Mouse (Mus musculus) A20 (cell line): Measurements from ENCODE around the gene Gne.
A peak's percentile ranks its signal among the peaks of the same experiment; 100 is the strongest.

Source experiments
- DNase-seq: peaks from one replicate; pipeline ENCODE4 v3.0.0-alpha.2; 2011; ENCODE audit warnings: low read depth, low spot score

Gne gene

DNA sequence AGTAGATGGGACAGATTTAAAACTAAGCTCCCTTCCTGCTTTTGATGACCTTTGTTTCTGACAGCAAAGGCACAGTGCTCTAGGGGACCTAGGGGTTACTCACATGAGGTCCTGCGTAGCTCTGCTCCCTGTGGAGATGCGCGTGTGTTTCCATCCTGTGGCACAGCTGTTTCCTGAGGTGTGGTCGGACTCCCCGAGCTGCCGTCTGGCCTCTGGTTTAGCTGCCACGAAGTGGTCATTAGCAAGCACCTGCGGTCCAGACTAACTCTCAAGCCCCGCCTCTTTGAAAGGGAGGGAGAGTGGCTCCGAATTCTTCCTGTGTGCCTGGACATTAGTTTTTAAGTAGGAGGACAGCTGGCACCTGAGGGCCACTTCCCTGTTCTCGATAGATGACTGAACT lies at the start of gene Gne:
Gene Gne, minus strand, starts transcription at position 233 of the 400 bp plus-strand sequence.
- DNase-seq, result peak; percentile 25

DNA sequence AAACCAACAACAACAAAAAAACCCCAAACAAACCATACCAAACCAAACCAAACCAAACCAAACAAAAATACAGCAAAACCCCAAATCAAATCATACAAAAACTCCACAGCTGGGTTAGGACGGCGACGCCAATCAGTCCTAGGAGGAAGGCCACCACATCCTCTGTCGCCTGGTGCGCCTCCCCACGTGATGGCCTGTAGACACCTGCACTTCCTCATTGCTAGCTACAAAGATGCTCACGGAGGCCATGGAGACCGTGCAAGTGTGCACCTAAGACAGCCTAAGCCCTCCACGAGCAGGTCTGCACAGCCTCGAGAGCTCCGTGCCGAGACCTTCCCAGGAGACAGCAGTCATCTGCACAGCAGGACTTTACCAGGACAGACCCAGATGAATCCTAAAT lies 42.8 kb upstream of the Gne start:
- no peak for DNase-seq

DNA sequence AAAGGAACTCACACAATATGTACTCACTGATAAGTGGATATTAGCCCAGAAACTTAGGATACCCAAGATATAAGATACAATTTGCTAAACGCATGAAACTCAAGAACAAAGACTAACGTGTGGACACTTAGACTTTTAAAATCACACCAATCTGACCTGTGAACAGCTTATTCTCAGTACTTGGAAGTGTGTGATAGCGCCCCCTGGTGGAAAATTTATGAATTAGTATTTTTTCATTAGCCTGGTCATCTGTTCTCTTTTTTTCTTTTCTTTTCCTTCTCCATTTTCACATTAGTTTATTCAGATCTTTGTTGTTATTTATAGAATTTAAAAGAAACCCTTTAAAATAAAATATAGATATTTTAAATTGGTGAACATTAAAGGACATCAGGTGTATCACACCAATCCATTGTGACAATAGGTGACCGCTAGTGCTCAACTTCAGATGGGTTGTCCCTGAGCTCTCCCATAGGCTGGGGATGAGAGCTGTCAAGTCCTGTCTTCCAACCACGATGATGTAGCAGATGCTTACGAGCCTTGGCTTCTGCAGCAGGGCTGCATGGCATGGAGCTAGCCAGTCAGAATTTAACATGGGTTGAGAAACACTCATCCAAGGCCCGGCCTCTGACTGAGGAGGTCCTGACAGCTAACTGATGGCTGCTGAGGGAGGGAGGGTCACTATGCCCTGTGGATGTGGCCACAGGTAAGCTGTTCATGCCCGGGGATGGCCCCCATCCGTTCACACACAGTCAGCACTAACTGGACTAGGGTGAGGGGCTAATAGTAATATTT lies 35.6 kb upstream of the Gne start:
- peak; percentile 72 for DNase-seq

DNA sequence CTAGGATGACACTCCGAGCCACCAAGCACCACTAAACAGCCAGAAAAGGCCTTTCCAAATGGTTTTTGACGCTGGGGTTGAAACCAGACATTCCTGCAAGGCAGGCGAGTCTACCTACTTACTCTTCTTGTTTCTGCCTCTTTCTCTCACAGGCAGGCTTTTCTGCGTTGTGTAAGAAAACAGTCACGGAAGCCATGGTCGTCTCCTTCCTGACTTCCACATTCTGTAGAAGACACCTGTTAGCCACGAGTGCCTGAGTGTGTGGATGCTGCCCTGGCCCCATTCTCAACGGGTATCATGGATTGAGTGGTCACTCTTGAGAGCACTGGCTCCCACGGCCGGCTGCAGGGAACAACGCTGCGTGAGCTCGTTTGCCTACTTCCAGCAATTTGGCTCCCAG lies 31.1 kb upstream of the Gne start:
- no peak for DNase-seq

DNA sequence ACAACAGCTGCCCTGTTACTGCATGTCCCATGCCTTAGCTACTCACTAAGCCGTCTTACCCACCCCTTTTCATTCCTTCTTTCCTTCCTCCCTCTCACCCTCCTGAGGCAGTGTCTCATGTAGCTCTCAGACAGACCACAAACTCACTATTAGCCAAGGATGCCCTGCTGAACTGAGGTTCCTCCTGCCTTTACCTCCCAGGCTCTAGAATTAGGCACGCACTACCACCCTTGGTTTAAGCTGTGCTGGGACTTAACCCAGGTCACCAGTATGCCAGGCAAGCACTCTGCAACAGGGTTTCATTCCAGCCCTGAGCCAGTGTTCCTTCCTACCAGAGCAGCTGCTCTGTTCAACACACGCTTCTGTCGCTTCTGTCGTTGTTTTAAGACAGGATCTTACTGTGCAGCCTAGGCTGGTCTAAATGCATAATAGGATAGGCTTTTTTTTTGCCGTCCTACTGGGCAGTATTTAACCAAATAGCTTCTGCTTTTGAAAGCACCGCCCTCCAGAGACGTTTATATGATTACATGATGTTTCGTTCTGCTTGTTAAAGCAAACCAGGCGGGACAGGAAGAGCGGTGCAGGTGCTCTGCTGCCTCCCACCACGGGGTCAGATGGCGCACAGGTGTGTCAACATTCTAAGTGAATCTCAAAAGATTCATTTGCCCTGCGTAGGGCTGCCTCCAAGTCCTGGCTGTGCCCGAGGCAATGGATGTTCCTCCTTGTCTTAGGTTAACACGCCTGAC lies 29.6 kb upstream of the Gne start:
- peak; percentile 85 for DNase-seq

DNA sequence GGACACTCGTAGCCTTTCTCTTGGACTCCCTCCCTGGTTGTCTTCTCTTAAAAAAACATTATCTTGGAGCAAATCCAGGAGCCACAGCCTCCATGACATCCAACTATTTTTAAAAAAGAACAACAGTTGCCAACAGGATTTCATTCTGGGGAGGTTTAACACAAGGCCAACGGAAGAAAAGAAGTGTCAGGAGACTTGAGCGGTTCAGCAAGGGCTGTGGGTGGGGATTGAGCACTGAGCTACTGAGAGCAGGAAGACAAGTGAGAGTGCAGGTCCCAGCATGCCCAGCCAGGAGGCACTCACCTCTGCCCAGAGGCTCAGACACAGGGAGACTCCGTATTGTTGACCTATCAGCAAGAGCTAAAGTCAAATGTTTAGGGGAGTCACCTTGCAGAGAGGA lies 28.8 kb upstream of the Gne start:
- DNase-seq, result peak; percentile 41

DNA sequence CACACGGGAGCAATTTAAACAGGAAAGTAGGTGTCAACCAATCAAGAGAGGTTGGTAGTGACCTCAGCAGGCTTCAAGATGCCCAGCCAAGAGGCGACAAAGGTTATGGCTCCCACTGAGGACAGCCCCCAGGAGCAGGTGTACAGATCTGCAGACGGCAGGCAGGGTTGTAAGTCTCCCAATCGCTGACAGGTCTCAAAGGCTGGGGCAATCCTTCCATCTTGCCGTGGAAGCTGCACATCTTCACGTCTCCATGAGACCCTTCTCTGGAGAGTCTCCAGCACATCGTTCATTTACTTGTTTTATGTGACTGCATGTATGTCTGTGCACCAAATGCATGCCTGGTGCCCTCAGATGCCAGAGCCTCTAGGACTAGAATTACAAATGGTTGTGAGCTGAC lies 26.8 kb upstream of the Gne start:
- no peak for DNase-seq

DNA sequence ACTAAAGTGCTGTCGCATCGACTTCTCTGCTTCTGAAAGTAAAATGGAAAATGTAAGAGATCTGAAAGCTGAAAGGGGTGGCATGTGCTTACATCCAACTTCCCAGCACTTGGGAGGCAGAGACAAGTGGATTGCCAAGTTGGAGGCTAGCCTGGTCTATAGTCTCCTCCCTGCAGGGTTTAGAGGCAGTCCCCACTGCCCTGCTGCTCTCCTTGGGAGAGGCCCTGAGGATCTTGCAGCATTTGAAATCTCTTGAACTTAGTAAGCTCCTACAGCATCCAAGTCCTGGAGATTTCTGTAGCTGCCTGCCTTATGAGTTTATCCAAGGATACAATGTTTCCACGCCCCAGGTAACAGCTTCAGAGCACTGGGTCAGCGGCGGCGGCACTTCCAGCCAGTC lies 24.3 kb upstream of the Gne start:
- no peak for DNase-seq

DNA sequence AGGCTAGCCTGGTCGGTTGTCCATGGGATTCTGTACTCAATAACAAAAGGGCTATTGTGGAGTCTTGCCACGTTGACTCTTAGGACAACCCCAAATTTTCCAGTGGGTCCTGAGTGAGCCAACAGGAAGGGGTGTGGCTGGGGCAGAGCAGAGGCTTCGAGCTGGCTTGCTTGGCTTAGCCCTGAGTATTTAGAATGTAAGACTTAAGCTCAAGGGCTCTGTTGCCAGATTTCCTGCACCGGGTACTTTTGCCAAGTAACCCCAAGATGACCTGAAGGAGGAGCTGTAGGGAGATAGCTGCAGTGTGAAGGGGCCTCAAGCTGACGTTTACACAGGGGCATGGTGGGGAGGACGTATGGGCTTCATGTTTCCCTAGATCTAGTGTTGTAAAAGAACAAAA lies 23.4 kb upstream of the Gne start:
- DNase-seq, result no peak

DNA sequence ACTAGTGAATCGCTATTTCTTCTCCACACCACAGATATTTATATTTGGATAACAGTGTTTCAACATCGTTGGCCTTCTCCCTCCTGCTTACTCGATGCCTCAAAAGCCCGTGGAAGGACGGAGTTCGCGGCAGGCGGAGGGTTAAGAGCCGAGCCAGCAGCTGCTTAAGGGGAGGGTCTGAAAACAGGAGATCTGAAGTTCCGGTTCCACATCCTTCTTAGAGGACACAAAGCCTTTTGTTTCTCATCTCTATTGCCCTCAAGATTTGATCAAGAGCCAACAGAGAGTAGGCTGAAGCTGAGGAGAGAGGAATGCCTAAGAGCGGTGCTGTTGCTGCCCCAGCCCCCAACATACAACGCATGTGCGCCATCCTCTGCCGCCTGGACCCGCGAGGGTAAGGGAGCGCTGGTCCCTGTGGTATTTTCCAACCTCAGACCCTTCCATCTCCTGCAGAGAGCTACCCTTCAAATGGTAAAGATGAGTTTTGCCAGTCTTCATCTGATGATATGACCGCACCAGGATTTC lies 22.4 kb upstream of the Gne start:
- peak; percentile 55 for DNase-seq

DNA sequence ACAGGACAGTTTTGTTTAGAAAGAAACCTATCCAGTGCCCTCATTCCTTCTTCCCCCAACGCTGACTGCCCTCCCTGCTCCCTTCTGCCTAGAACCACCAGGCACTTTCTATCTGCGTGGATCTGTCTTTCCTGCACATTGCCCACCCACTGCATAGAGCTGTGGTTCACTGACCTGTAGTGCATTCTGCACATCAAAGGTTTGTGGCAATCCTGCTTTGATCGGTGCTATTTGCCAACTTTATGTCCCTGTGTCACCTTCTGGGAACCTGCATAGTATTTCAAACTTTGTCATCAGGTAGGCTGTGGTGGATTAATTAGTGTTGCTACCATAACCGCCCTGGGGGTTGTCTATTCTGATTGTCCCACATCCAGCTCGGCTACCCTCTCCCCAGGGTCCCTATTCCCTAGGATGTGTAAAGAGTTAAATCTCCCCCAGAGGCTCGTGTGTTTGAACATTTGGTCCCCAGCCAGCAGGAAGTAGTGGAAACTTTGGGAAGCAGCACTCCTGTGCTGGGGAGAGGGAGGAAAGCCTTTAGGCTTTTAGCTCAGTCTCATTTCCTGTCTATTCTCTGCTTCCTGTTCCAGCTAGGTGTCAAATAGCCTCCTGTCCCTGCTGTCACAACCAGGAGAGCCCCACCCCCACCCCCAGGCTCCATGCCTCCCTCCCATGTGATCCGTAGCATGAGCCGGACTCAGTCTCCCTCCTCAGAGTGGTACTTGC lies 20.4 kb upstream of the Gne start:
- DNase-seq, result no peak

DNA sequence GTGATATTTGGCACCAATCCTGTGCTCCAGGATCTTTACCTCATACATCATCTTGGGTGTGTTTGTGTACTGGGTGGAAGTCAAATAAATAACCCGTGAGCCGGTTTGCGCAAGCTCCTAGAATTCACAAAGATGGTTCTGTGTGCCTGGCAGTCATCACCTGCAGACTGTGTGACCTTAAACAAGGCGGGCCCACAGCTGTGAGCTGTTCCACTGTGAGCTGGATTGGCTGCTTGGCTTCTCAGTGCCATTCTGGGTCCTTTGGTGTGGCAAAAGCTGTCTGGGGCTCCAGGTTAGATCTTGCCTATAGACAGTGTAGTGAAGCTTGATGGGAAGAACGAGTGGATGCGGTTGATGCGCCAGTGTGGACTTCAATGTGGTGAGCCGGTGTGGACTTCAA lies 19.6 kb upstream of the Gne start:
- no peak for DNase-seq

DNA sequence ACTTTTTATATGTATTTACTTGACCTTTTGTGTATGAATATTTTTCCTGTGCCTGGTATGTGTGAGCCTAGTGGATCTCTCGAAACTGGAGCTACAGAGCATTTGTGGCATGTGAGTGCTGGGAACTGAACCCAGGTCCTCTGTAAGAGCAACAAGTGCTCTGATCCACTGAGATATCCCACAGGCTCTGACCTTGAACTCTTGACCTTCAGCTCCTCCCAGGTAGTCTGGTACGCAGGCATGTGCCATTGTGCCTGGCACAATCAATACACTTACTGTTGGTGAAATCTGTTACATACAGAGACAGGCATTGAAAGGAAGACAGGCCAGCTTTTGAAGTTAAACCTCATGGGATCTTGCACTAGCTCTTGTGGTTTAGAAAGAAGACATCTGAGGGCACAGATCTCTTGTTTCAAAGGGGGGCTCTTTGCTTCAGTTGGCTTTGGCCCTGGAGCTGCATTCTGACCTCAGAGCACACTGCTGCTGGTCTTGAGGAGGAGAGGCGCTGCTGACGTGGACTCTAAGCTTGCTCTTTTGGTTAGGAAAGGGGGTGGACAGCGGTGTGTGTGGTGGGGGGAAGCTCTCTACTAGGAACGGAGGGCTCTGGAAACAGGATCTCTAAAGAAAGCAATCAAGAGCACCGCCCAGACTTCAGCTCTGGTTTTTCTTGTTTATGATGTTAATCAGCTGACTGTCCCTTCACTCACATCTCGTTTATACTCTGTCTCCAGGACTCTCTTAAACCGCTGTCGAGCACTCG lies 13.8 kb upstream of the Gne start:
- DNase-seq, result no peak

DNA sequence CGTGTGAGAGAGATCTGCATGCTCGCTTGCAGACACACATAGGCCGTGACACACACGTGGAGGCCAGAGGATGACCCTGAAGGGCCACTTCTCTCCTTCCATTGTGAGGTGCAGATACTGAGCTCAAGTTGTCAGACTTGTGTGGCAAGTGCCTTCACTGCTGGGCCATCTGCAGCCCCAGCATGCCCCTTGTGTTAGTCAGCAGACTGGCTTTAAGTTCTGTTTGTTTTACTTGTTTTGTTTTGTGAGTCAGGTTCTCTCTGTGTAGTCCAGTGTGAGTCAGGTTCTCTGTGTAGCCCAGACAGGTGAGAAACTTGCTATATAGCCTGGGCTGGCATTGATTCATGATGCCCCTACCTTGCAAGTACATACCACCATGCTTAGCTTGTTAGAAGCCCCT lies 10.5 kb upstream of the Gne start:
- DNase-seq, result no peak

DNA sequence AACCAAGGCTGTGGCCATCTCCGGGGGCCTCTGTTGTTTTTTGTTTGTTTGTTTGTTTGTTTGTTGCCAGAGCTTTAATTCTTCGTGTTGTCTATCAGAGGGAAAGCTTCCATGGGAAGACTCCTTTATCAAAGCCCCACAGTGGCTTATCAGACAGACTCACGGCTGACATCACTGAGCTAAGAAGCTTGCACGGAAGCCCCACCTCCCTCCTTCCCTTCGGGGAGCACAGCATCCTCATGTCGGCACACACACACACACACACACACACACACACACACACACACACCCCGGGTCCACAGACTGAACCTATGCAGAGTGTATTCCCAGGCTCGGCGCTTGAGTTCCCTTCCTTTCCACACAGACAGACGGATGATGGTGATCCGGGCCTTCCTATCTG lies 8.4 kb upstream of the Gne start:
- no peak for DNase-seq

DNA sequence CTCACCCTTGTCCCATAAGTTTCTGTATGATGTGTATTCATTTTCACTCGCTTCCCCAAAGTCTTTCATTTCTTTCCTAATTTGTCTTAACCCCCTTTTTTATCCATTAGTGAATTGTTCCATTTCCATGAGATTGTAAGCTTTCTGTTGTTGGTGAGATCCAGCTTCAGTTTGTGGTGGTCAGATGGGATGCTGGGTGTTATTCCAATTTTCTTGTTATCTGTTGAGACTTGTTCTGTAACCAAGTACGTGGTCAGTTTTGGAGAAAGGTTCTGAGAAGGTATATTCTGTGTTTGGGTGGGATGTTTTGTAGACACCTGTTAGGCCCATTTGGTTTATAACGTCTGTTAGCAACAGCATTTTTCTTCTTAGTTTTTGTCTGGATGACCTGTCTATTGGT lies 1.6 kb upstream of the Gne start:
- DNase-seq, result no peak

DNA sequence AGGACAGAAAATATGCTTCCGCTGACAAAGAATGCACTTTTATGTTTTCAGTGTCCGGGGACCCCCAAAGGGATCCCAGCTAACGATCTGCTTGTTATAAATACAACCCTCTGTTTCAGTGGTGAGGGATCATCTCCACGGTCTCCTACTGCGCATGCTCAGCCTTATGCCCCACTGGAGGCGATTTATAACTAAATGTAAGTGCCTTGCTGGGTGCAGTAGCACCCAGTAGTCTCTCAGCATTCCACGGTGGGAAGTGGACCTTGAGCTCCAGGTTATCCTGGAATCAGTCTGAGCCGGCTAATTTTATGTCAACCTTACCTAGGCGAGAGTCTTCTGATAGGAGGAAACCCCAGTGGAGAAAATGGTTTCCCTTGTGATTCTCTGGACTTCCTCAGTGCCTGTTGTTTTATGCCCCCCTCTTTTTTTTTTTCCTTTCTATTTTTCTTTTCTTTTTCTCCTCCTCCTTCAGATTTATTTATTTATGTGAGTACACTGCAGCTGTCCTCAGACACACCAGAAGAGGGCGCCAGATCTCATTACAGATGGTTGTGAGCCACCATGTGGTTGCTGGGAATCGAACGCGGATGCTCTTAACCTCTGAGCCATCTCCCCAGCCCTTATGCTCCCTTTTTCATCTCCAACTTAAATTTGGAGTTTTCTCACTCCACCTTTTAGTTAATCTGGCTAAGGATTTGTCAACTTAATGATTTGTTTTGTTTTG lies 787 bp upstream of the Gne start:
- no peak for DNase-seq

DNA sequence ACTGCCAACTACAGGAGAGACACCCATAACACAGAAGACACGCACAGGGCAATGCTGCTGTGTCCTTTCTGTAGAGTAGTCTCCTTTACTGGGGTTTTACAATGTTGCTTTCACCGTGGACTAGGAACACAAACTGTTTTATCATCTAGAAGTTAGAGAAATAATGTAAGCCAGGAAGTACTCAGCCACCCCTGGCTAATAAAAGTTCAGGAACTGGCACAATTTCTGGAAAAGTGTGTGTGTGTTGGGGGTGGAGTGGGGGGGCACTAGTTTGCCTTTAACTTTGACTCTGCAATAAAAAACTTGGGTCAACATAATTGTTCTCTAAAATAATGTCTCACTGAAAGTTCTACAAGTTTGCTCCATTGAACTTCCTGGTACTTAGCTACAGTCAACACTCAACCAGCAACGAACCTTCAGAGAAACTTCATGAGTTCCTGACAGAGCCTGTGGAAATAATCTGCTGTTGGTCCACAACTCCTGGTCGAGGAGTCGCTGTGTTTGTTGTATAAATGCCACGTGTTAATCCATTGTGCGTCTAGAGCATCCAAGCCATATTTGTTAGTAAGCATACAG lies 5.5 kb downstream of the Gne start:
- no peak for DNase-seq

DNA sequence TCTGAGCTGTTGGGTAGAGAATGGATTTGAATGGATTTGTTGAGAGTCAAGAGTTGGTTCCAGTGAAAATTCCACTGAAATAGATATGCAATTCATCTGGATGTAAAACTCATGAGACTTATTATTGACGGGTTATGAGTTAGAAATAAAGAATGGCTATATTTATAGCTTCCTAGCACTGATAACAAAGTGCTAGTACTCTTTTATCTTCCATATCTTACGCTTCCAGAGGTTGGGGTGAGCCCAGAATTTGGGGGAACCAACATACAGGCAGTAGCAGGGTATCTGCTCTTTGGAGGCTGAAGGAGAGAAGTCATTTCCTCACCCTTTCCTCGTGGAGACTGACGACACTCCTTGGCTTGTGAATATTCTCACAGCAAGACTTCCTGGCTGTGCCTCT lies 9.6 kb downstream of the Gne start:
- no peak for DNase-seq

DNA sequence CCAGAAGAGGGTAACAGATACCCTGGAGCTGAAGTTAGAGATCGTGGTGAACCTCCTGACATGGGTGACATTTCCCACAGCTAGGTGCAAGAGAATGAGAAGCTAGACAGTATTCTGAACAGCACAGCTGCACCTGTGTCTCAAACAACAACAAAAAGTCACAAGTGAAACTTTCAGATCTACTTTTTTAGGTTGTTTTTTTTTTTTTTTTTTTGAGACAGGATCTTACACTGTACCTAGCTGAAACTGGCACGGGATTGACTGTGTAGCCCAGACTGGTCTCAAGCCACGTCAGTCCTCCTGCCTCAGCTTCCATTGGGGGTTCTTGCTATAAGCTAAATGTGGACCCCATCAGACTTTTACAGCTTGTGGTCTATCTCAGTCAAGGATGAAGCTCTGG lies 10.2 kb downstream of the Gne start:
- peak; percentile 77 for DNase-seq
